Mouse (Mus musculus) heart, postnatal 0 days (tissue): ENCODE measurements around the gene Dhx40.
"Not testable (repeated sequence)": the region's sequence is repeated elsewhere in the genome, so short reads cannot be mapped to it uniquely, and the experiment has no call there.

Experiments used
- CTCF ChIP-seq: IDR thresholded peaks from 2 replicates; pipeline ENCODE4 v1.5.1; 2016; ENCODE audit warnings: antibody characterized with exemption, control low read depth, low read depth
- EP300 ChIP-seq: IDR thresholded peaks from 2 replicates; pipeline ENCODE4 v1.6.1; 2016; ENCODE audit warnings: antibody characterized with exemption, low read depth

DNA sequence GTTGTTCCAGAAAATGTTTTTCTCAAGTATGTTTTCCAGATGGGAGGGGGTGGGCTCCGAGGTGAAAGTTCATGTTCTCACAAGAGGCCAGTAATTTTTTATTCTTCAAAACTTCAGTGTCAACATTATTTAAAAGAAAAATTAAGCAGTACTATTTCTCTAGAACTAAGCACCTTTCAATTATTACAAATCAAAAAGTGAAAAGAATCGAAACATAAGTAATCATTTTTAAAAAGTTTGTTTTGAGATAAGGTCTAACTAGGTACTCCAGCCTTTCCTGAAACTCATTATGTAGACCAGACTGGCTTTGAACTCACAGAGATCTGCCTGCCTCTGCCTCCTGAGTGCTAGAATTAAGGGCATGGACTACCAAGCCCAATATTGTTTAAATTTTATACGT, 8.7 kb upstream of the Dhx40 start:
- TF ChIP-seq CTCF, EP300: not testable (repeated sequence)
